Mouse (Mus musculus) liver, adult 2 months (tissue): ENCODE results near the gene Vps50.

Source experiments
- CTCF ChIP-seq: fragments of 200-500 bp; IDR thresholded peaks from 2 replicates; pipeline ENCODE4 v1.5.1; 2011; ENCODE audit warnings: low read depth, low read length, control low read depth
- POLR2A ChIP-seq: fragments of 200-500 bp; IDR thresholded peaks from 2 replicates; pipeline ENCODE4 v1.6.1; 2011; ENCODE audit warnings: low read length, control low read depth; ENCODE audit not compliant: insufficient read depth; ENCODE audit errors: extremely low read depth

DNA sequence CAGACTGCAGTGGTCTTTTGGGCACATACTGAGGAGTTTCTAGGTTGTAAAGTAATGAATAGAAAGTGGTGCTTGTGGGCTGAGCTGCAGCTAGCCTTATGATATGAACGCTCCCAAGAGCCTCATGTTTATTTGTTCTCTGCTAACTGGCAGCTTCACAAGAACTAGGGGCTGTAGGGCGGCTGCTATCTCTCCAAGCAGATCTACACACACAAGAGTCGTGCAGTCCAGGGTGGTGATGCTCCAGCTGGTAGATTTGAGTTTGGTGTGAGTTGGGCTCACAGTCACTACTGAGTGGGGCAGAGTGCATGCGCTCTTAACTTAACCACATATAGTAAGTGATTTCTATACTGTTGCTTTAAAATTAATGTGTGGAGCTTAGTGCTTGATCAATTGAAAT is 8.9 kb downstream of the Vps50 start:
- TF ChIP-seq CTCF, result no peak
- TF ChIP-seq POLR2A, result no peak
